Mouse (Mus musculus): ENCODE data around the gene Mdm1. TPM values are rescaled to one million over a fixed set of nuclear protein-coding genes. Genes with fewer than 3 reads are reported as not detected.
"Not testable (repeated sequence)": the region's sequence is repeated elsewhere in the genome, so short reads cannot be mapped to it uniquely, and the experiment has no call there.

Mdm1 gene
- total RNA-seq, 2 experiments from 2014 or later = 3.9 to 8.1 TPM

DNA sequence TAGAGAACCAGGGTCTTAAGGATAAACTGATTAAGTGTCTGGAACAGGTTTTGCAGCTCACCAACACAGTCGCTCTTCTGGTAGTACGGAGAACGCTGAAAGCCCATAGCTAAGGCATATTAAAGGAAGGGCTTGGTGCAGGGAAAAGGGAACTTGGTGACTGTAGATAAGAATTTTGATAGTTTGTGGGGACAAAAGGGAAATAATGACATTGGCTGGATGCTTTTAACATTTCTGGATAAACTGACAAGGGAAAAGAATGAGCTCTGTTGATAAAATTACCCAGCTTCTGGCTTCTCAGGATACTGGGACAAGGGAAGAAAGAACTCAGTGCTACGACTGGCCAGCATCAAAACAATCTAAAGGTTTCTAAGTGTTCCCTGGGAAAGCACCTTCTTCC lies 33.9 kb downstream of the Mdm1 start:
- intact Hi-C loops (cut with DNase I); DNase-seq (ENCODE audit: low spot score in 2 of 2): not testable (repeated sequence)

DNA sequence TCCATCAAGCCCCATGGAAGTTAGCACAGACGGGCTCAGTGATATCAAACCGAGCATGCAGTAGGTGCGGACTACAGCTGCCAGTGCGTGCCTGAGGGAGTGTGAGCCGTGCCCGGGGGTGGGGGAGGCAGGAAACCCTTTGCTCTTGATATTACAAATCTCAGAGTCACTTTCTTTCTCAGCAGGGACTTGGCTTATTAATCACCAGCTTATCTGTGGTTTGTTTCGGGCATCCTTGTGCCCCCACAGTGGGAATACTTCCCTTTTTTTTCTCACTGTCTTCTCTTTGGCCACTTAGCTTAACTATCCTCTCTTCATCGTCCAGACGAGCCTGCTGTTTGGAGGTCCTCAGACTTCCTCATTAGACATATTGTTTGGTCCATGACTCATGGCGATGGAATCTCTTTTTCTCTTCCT lies 37.1 kb downstream of the Mdm1 start:
- intact Hi-C loops (cut with DNase I) = no loop called here
- no peak for DNase-seq (ENCODE audit: low spot score in 2 of 2)

DNA sequence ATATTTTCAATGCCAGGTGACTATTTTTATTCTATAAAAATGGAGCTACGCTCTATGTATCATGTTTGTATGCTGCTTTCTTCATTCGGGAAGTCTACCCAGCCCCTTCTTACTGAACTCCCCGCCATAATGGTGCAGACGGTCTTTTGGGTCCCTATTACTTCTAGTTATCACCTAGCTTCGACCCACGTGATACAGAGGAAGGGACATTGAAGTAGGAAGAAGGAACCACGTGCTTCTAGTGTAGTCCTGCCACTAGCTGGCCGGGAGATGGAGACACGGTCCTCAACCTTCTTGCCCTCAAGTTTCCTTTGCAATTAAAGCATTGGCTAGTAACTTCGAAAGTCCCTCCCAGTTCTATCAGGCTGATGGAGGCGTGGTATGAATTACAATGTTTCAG lies 37.7 kb downstream of the Mdm1 start:
- intact Hi-C loops (cut with DNase I) = no loop called here
- no peak for DNase-seq (ENCODE audit: low spot score in 2 of 2)

DNA sequence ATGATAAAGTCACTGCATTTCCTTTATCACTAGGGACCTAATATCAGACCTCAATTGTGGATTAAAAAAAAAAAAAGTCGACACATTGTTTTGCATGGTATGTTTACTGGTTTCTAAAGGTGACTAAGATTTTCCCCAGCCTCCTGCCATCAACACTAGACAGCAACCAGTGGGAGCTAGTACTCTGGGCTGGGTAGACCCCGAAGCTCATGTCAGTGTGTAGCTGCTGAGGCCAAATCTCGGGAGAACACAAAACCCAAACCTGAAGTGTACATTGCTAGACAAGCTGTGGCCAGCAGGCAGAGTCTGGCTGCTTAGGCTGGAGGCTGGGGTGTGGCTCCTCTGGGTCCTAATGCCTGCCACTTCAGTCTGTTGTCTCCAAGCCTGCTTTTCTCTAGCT lies 53.5 kb downstream of the Mdm1 start:
- DNase-seq (ENCODE audit: low spot score in 2 of 2); intact Hi-C loops (cut with DNase I): not testable (repeated sequence)

DNA sequence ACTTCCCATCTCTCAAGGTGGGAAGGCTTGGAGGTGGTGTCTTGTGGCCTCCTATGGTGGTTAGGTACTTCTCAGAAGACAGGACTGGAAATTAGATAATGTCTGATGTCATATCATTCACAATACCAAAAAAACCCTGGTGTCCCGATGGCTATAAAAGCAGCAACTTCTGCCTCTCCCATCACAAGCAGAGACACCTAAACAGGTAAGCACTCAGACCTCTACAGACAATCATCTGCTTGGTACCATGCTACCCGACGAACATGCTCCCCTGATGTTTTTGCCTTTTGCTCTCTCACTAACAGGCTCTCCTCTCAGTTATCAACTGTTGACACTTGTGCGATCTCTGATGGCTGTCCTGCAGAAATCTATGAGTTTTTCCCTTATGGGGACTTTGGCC lies 63.0 kb downstream of the Mdm1 start, which contains the start of gene Il22:
Il22 (plus strand) TSS at position 301 of the 400 bp plus-strand sequence.
- intact Hi-C loops (cut with DNase I) = no loop called here
- DNase-seq (ENCODE audit: low spot score in 2 of 2) = no peak

DNA sequence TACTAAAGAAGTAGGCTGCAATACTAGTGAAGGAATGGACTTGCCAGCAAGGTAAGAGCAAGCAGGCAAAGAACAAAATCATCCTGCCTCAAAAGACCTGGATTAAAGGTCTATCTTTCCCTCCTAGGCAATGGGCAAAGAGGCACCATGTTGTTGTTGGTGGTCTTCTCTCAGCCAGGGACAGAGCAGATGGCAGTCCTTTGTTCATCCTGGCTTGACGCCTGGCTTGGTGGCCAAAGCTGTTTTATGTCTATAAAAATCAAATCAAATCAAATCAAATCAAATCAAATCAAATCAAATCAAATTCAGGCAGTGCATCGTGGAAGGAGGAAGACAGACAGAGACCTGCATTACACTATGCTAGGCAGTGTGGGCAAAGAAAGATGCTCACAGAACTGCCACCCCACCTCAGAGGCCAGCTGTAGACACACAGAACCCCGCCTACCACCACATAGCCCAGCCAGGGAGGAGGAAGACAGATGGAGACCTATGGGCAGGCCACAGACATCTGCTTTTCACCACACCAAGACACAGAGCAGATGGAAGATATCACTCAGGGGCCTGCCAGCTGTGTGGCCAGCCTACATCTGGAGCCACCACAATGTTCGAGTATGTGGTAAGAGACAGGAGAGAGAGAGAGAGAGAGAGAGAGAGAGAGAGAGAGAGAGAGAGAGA lies 74.2 kb downstream of the Mdm1 start:
- DNase-seq (ENCODE audit: low spot score in 2 of 2); intact Hi-C loops (cut with DNase I): not testable (repeated sequence)

Other genes starting within 250 kb of the Mdm1 start
- gene Il22, start 63.1 kb downstream of the Mdm1 start, total RNA-seq (2021) = not detected
- gene Gm32717, start 99.0 kb downstream of the Mdm1 start, total RNA-seq (2021) = under 1 TPM; 0.76 to 0.84 TPM
- under 1 TPM; 0.76 to 0.84 TPM for gene Gm32802, start 116.9 kb downstream of the Mdm1 start, total RNA-seq (2021)
- not detected for gene Iltifb, start 153.2 kb downstream of the Mdm1 start, total RNA-seq (2021)
- gene Gm9040, start 185.2 kb downstream of the Mdm1 start, total RNA-seq (2021) = not detected
- gene Gm9044, start 190.6 kb downstream of the Mdm1 start, total RNA-seq (2021) = not detected
- not detected for gene Gm9045, start 196.0 kb downstream of the Mdm1 start, total RNA-seq (2021)
- gene Gm9046, start 201.4 kb downstream of the Mdm1 start, total RNA-seq (2021) = not detected
- not detected for gene Gm9048, start 206.9 kb downstream of the Mdm1 start, total RNA-seq (2021)
- gene Gm9049, start 212.3 kb downstream of the Mdm1 start, total RNA-seq (2021) = not detected